Mouse (Mus musculus) kidney, embryonic 15.5 days (tissue): ENCODE measurements around the gene Eef1akmt3. TPM values are rescaled to one million over a fixed set of nuclear protein-coding genes. Genes with fewer than 3 reads are reported as not detected.

ENCODE experiments used
- ATAC-seq: fragments of 200-750 bp; cut with Nextera tagmentation; replicated peaks from 2 replicates; pipeline ENCODE4 v1.8.0; 2017; ENCODE audit warnings: moderate TSS enrichment; ENCODE audit not compliant: low FRiP score
- H3K27ac ChIP-seq: fragments of 300-500 bp; sonication (generic); 2 replicates; pipeline ENCODE4 v1.5.1; 2015; ENCODE audit warnings: mild to moderate bottlenecking, inconsistent platforms
- H3K27me3 ChIP-seq: fragments of 300-500 bp; sonication (generic); 2 replicates; pipeline ENCODE4 v1.6.1; 2015; ENCODE audit warnings: inconsistent platforms
- H3K36me3 ChIP-seq: fragments of 300-500 bp; sonication (generic); 2 replicates; pipeline ENCODE4 v1.6.1; 2015; ENCODE audit warnings: inconsistent platforms
- H3K4me1 ChIP-seq: fragments of 300-500 bp; sonication (generic); 2 replicates; pipeline ENCODE4 v1.6.1; 2015; ENCODE audit warnings: inconsistent platforms
- H3K4me2 ChIP-seq: fragments of 300-500 bp; sonication (generic); 2 replicates; pipeline ENCODE4 v1.6.1; 2015; ENCODE audit warnings: moderate library complexity, mild to moderate bottlenecking, inconsistent platforms
- H3K4me3 ChIP-seq: fragments of 300-500 bp; sonication (generic); replicated peaks from 2 replicates; pipeline ENCODE4 v1.5.1; 2015; ENCODE audit warnings: mild to moderate bottlenecking, inconsistent platforms
- H3K9ac ChIP-seq: fragments of 300-500 bp; sonication (generic); 2 replicates; pipeline ENCODE4 v1.6.1; 2015; ENCODE audit warnings: mild to moderate bottlenecking, inconsistent platforms
- H3K9me3 ChIP-seq: fragments of 300-500 bp; sonication (generic); replicated peaks from 2 replicates; pipeline ENCODE4 v1.6.1; 2016; ENCODE audit warnings: inconsistent platforms
- WGBS: fragments of 180-500 bp; shearing (Covaris S2); methylation state at CpG from one replicate; pipeline ENCODE4 v1.1.7; 2015; ENCODE audit warnings: mixed read lengths; 5-methylcytosine and 5-hydroxymethylcytosine counted together
- microRNA counts: library from miRNA; unstranded; fragments of <30 nt; microRNA quantifications from one replicate; lab custom pipeline; 2016
- microRNA-seq: library from miRNA; unstranded; fragments of <30 nt; microRNA quantifications from one replicate; pipeline ENCODE4, GENCODE M21; 2016
- polyA plus RNA-seq: library from polyadenylated mRNA; unstranded; fragments of >200 nt; fragmentation: Nextera tagmentation; extraction: Ambion mirVana; gene quantifications from 2 replicates; pipeline ENCODE4 v1.2.1, GENCODE M21; 2015

The Eef1akmt3 gene
- polyA plus RNA-seq, 1 experiment from 2014 or later: 1.00 TPM

DNA sequence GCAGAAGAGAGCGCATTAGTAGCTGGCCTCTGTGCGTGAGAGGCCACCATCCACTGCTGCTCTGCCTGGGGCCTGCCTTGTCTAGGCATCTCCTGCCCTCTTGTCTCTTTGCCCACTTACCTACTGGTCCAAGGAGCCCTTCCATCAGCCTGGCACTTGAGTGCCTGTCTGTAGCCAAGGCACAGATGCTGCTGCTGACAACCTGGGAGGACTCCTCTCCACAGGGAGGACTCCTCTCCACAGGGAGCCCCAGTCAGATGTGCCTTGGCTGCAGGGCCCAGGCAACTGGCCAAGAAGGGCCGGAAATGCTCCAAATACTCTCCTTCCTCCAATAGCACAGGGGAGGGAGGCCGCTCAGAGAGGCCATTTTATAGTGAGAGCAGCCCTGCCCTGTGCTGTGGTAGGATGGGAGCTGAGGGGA lies 54.8 kb downstream of the Eef1akmt3 start:
- Histone ChIP-seq H3K4me2 (peak overlapping the region; percentile 44), H3K27ac (peak overlapping the region; percentile 87), H3K9me3 (no peaks in the 10 kb centered on the region), H3K36me3 (peaks cover 16% of the 10 kb centered on the region), H3K9ac (no peak overlapping the region), H3K4me1 (peaks cover 98% of the 10 kb centered on the region), H3K4me3 (peak overlapping the region; percentile 8; the same call in 1 of the 2 replicates), H3K27me3 (no peaks in the 10 kb centered on the region)
- WGBS: 46% methylated on average over 4 of the region's 4 CpGs
- ATAC-seq: peak; percentile 73

GRCm38 (mm10) chr10:126985579-126985978 lies 55.7 kb downstream of the Eef1akmt3 start:
- Histone ChIP-seq H3K27me3 (no peaks in the 10 kb centered on the region), H3K9ac (no peak overlapping the region), H3K4me3 (no peak overlapping the region), H3K27ac (peak overlapping the region; percentile 87), H3K4me2 (peak overlapping the region; percentile 7; the same call in 1 of the 2 replicates), H3K4me1 (peaks cover 99% of the 10 kb centered on the region), H3K9me3 (no peaks in the 10 kb centered on the region), H3K36me3 (peaks cover 7% of the 10 kb centered on the region; the same call in 1 of the 2 replicates)
- ATAC-seq: no peak
- WGBS: 86% methylated on average over 9 of the region's 9 CpGs

DNA sequence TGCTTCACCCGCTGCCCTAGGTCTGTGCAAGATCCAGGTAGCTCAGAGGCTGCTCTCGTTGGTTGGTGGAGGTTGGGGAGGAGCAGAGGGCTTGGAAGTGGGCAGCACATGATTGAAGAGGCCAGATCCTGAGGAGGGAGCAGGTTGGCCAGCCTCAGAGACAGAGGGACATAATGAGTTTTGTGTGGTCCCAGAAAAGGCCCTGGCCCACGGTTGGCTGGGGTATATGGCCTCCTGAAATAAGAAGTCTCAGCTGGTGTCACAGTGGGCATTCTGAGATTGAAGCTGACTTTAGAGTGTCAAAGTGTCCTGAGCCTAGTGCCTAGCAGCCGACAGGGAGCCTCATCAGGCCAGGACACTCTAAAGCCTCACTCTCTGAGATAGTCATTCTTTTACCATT lies 56.2 kb downstream of the Eef1akmt3 start:
- no peak overlapping the region for H3K4me3 ChIP-seq
- H3K4me2 ChIP-seq: peak overlapping the region; percentile 90; the same call in 1 of the 2 replicates
- H3K4me1 ChIP-seq: peaks cover 97% of the 10 kb centered on the region
- no peaks in the 10 kb centered on the region for H3K9me3 ChIP-seq
- peaks cover 7% of the 10 kb centered on the region; the same call in 1 of the 2 replicates for H3K36me3 ChIP-seq
- peak overlapping the region; percentile 87 for H3K27ac ChIP-seq
- no peaks in the 10 kb centered on the region for H3K27me3 ChIP-seq
- WGBS: 72% methylated on average over 4 of the region's 4 CpGs
- H3K9ac ChIP-seq: no peak overlapping the region
- ATAC-seq: no peak

DNA sequence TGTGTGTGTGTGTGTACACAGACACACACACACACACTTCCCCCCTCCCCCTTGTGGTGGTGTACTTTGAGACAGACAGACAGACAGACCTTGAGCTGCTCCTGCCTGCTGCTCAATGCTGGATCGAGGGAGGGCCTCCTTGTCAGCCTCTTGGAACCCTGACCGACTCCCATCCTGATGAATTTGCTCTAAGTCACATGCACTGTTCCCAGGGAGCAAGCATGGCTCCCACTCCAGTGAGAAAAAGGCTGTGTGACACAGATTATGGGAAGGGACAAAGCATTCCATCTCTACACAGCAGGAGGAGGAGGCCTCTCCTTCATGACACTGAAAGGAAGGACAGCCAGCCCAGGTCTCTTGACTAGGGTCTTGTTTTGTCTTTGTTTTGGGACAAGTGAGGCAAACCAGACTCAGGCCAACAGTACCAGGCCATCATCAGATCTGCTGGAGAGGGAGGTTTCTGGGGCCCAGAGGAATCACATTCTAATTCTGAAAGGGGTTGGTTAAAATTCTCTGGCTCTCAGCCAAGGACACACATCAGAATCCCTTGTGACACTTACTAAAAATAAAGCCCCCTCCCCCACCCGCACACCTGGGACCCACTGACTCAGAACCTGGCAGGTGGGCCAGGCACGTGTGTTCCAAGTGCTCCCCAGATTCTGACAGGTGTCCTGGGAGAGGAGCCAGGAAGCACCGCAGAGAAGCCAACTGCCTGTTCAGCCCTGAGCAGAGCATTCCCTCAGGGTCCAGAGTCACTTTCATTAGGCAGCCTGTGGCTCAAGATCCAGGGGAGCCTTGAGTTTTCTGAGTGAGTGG lies 56.9 kb downstream of the Eef1akmt3 start:
- Histone ChIP-seq H3K9ac (peak overlapping the region; percentile 11; the same call in 1 of the 2 replicates), H3K4me1 (peaks cover 90% of the 10 kb centered on the region), H3K9me3 (no peaks in the 10 kb centered on the region), H3K4me3 (0 out of 2 replicates have a peak overlapping the region, but pooled peaks have one; percentile 90), H3K27ac (peak overlapping the region; percentile 87), H3K4me2 (peak overlapping the region; percentile 90), H3K27me3 (no peaks in the 10 kb centered on the region), H3K36me3 (peaks cover 7% of the 10 kb centered on the region; the same call in 1 of the 2 replicates)
- 30% methylated on average over 5 of the region's 5 CpGs for WGBS
- ATAC-seq: no peak

GRCm38 (mm10) chr10:126983193-126983725 lies 58.1 kb downstream of the Eef1akmt3 start:
- Histone ChIP-seq H3K4me2 (peak overlapping the region; percentile 90), H3K27me3 (no peaks in the 10 kb centered on the region), H3K9me3 (no peaks in the 10 kb centered on the region), H3K4me1 (peaks cover 79% of the 10 kb centered on the region), H3K4me3 (peak overlapping the region; percentile 90), H3K9ac (0 out of 2 replicates have a peak overlapping the region, but pooled peaks have one; percentile 11), H3K27ac (peak overlapping the region; percentile 87), H3K36me3 (0 out of 2 replicates have a peak, but pooled peaks cover 3% of the 10 kb centered on the region)
- 29% methylated on average over 14 of the region's 14 CpGs for WGBS
- no peak for ATAC-seq

DNA sequence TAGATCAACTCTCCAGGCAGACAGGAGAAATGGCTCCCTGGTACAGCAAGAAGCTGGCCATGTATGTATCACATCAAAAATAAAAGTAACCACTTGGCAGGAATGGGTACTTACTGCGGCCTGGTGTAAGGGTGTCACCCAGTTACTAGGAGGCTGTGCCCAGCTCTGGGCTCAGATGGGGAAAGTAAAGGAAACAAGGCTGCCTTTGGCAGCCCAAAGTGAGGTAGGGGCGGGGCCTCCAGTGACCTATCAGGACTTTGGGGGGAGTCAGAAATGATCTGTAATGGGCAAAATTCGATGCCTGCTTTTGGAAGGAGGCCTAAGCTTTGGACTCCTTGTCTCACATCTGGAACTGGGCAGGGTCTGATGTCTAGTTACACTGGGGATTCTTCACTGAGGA lies 59.6 kb downstream of the Eef1akmt3 start:
- peaks cover 77% of the 10 kb centered on the region for H3K4me1 ChIP-seq
- peak overlapping the region; percentile 90 for H3K4me2 ChIP-seq
- WGBS: 46% methylated on average over 3 of the region's 3 CpGs
- peak overlapping the region; percentile 38; the same call in 1 of the 2 replicates for H3K9ac ChIP-seq
- H3K27ac ChIP-seq: 0 out of 2 replicates have a peak overlapping the region, but pooled peaks have one; percentile 4
- H3K27me3 ChIP-seq: no peaks in the 10 kb centered on the region
- no peaks in the 10 kb centered on the region for H3K36me3 ChIP-seq
- H3K9me3 ChIP-seq: no peaks in the 10 kb centered on the region
- H3K4me3 ChIP-seq: peak overlapping the region; percentile 90
- ATAC-seq: no peak

MicroRNAs within 50 kb of the gene (microRNA counts, 519-probe panel; counts per million panel counts)
- 2,404 counts per million, percentile 36 among the panel's probes with 10 or more counts for microRNA mmu-miR-26a (lab: Ali Mortazavi, UCI)
- microRNA mmu-miR-546 (lab: Ali Mortazavi, UCI): 31.7 counts per million

Small RNAs within 50 kb of the gene (microRNA-seq; reads per million reads assigned to microRNA genes)
- gene Mir26a-2 (44.9 reads per million, percentile 48 among the genes with 10 or more reads in this experiment), gene Mir546 (not detected)

Other genes with a start within 250 kb of the Eef1akmt3 start
- gene Atp23, start 140.2 kb downstream of the Eef1akmt3 start, polyA plus RNA-seq: 18.3 and 19.5 TPM in 2 replicates
- 67.5 and 73.2 TPM in 2 replicates for gene Ctdsp2, start 62.8 kb downstream of the Eef1akmt3 start, polyA plus RNA-seq
- gene Avil, start 40.8 kb downstream of the Eef1akmt3 start, polyA plus RNA-seq: 0.10 and 0.36 TPM in 2 replicates
- gene Tsfm, start 10.7 kb downstream of the Eef1akmt3 start, polyA plus RNA-seq: 96.4 and 99.7 TPM in 2 replicates
- 59.4 and 67.4 TPM in 2 replicates for gene Mettl1, start 99 bp downstream of the Eef1akmt3 start, polyA plus RNA-seq
- gene Cyp27b1, start 6.7 kb upstream of the Eef1akmt3 start, polyA plus RNA-seq: 9.9 and 12.3 TPM in 2 replicates
- gene March9, start 18.7 kb upstream of the Eef1akmt3 start, polyA plus RNA-seq: 1.1 and 1.4 TPM in 2 replicates
- gene Cdk4, start 22.0 kb upstream of the Eef1akmt3 start, polyA plus RNA-seq: 1,852 and 1,884 TPM in 2 replicates
- gene Tspan31, start 28.8 kb upstream of the Eef1akmt3 start, polyA plus RNA-seq: 185 and 189 TPM in 2 replicates
- gene Agap2, start 33.8 kb upstream of the Eef1akmt3 start, polyA plus RNA-seq: 0.04 and 0.42 TPM in 2 replicates
- 88.1 and 94.0 TPM in 2 replicates for gene Os9, start 79.6 kb upstream of the Eef1akmt3 start, polyA plus RNA-seq
- 7.5 and 7.7 TPM in 2 replicates for gene B4galnt1, start 123.7 kb upstream of the Eef1akmt3 start, polyA plus RNA-seq
- gene Slc26a10, start 139.1 kb upstream of the Eef1akmt3 start, polyA plus RNA-seq: 3.1 and 3.3 TPM in 2 replicates
- gene Arhgef25, start 148.6 kb upstream of the Eef1akmt3 start, polyA plus RNA-seq: 40.6 and 52.6 TPM in 2 replicates
- 100 and 129 TPM in 2 replicates for gene Dtx3, start 154.2 kb upstream of the Eef1akmt3 start, polyA plus RNA-seq
- 41.1 and 43.5 TPM in 2 replicates for gene Pip4k2c, start 170.1 kb upstream of the Eef1akmt3 start, polyA plus RNA-seq
- 1.1 and 1.9 TPM in 2 replicates for gene Kif5a, start 221.8 kb upstream of the Eef1akmt3 start, polyA plus RNA-seq
- 169 and 189 TPM in 2 replicates for gene Dctn2, start 224.9 kb upstream of the Eef1akmt3 start, polyA plus RNA-seq
- gene Mbd6, start 247.5 kb upstream of the Eef1akmt3 start, polyA plus RNA-seq: 15.9 and 16.1 TPM in 2 replicates